Mouse (Mus musculus): ENCODE results near the gene Map3k19. TPM values are rescaled to one million over a fixed set of nuclear protein-coding genes. Genes with fewer than 3 reads are reported as not detected.

The Map3k19 gene
- polyA plus RNA-seq (2012; rRNA removed) = 2.0 and 2.4 TPM in 2 replicates

GRCm38 (mm10) chr1:127854486-127855222, at the start of gene Map3k19:
TSS of gene Map3k19 (minus strand) at chr1:127855031.
- no peak for TF ChIP-seq POLR2A (IDR thresholded peaks at IDR 0.05; ENCODE audit: extremely low read depth, insufficient read depth, low read length)
- TF ChIP-seq CTCF (IDR thresholded peaks at IDR 0.05; ENCODE audit: extremely low read depth, insufficient read depth, low read length) = no peak
- H3K27ac ChIP-seq (ENCODE audit: insufficient read depth, low read length) = 0 out of 2 replicates have a peak within 1 kb of the TSS, but pooled peaks have one; percentile 33
- H3K4me3 ChIP-seq (ENCODE audit: insufficient read depth, low read length) = 0 out of 2 replicates have a peak within 1 kb of the TSS, but pooled peaks have one; percentile 2
- no peaks in the 10 kb centered on the region for H3K4me1 ChIP-seq (ENCODE audit: control insufficient read depth, insufficient read depth, low read length)

- H3K27ac ChIP-seq (ENCODE audit: insufficient read depth, low read length) = no peak overlapping the region
- no peaks in the 10 kb centered on the region for H3K4me1 ChIP-seq (ENCODE audit: control insufficient read depth, insufficient read depth, low read length)
- no peak overlapping the region for H3K4me3 ChIP-seq (ENCODE audit: insufficient read depth, low read length)
Measured at GRCm38 (mm10) chr1:127899401-127899800, 44.6 kb upstream of the Map3k19 start.

GRCm38 (mm10) chr1:127869276-127869675, 14.4 kb upstream of the Map3k19 start:
- peak overlapping the region; percentile 76 for H3K4me3 ChIP-seq (ENCODE audit: insufficient read depth, low read length)
- TF ChIP-seq CTCF (IDR thresholded peaks at IDR 0.05; ENCODE audit: extremely low read depth, insufficient read depth, low read length) (no peak), POLR2A (IDR thresholded peaks at IDR 0.05; ENCODE audit: extremely low read depth, insufficient read depth, low read length) (no peak)
- H3K4me1 ChIP-seq (ENCODE audit: control insufficient read depth, insufficient read depth, low read length) = peaks cover 6% of the 10 kb centered on the region; the same call in 1 of the 2 replicates
- 0 out of 2 replicates have a peak overlapping the region, but pooled peaks have one; percentile 17 for H3K27ac ChIP-seq (ENCODE audit: insufficient read depth, low read length)

More at GRCm38 (mm10) chr1:127899401-127899800, 44.6 kb upstream of the Map3k19 start:
- no peak for TF ChIP-seq CTCF (IDR thresholded peaks at IDR 0.05; ENCODE audit: extremely low read depth, insufficient read depth, low read length)
- TF ChIP-seq POLR2A (IDR thresholded peaks at IDR 0.05; ENCODE audit: extremely low read depth, insufficient read depth, low read length) = no peak

- peak within 1 kb of the TSS; percentile 76 for H3K4me3 ChIP-seq (ENCODE audit: insufficient read depth, low read length)
- peaks cover 6% of the 10 kb centered on the region; the same call in 1 of the 2 replicates for H3K4me1 ChIP-seq (ENCODE audit: control insufficient read depth, insufficient read depth, low read length)
- TF ChIP-seq POLR2A (IDR thresholded peaks at IDR 0.05; ENCODE audit: extremely low read depth, insufficient read depth, low read length) = peak; percentile 88
- no peak for TF ChIP-seq CTCF (IDR thresholded peaks at IDR 0.05; ENCODE audit: extremely low read depth, insufficient read depth, low read length)
- peak within 1 kb of the TSS; percentile 17; the same call in 1 of the 2 replicates for H3K27ac ChIP-seq (ENCODE audit: insufficient read depth, low read length)
Measured at GRCm38 (mm10) chr1:127868300-127869261, 13.8 kb upstream of the Map3k19 start, which contains the start of gene Rab3gap1. TSS of gene Rab3gap1 (plus strand) at chr1:127868773.

GRCm38 (mm10) chr1:127863806-127864205, 9.0 kb upstream of the Map3k19 start:
- Histone ChIP-seq H3K27ac (ENCODE audit: insufficient read depth, low read length) (no peak overlapping the region), H3K4me1 (ENCODE audit: control insufficient read depth, insufficient read depth, low read length) (no peaks in the 10 kb centered on the region), H3K4me3 (ENCODE audit: insufficient read depth, low read length) (no peak overlapping the region)
- no peak for TF ChIP-seq CTCF (IDR thresholded peaks at IDR 0.05; ENCODE audit: extremely low read depth, insufficient read depth, low read length)
- TF ChIP-seq POLR2A (IDR thresholded peaks at IDR 0.05; ENCODE audit: extremely low read depth, insufficient read depth, low read length) = no peak

- no peak for TF ChIP-seq CTCF (IDR thresholded peaks at IDR 0.05; ENCODE audit: extremely low read depth, insufficient read depth, low read length)
- no peak for TF ChIP-seq POLR2A (IDR thresholded peaks at IDR 0.05; ENCODE audit: extremely low read depth, insufficient read depth, low read length)
- Histone ChIP-seq H3K4me1 (ENCODE audit: control insufficient read depth, insufficient read depth, low read length) (no peaks in the 10 kb centered on the region), H3K27ac (ENCODE audit: insufficient read depth, low read length) (no peak overlapping the region), H3K4me3 (ENCODE audit: insufficient read depth, low read length) (no peak overlapping the region)
Measured at GRCm38 (mm10) chr1:127861900-127862299, 7.1 kb upstream of the Map3k19 start.

- no peak overlapping the region for H3K27ac ChIP-seq (ENCODE audit: insufficient read depth, low read length)
- H3K4me3 ChIP-seq (ENCODE audit: insufficient read depth, low read length) = no peak overlapping the region
- no peak for TF ChIP-seq CTCF (IDR thresholded peaks at IDR 0.05; ENCODE audit: extremely low read depth, insufficient read depth, low read length)
- H3K4me1 ChIP-seq (ENCODE audit: control insufficient read depth, insufficient read depth, low read length) = no peaks in the 10 kb centered on the region
Measured at GRCm38 (mm10) chr1:127860492-127860891, 5.7 kb upstream of the Map3k19 start.

GRCm38 (mm10) chr1:127859799-127860400, 5.1 kb upstream of the Map3k19 start:
- Histone ChIP-seq H3K4me1 (ENCODE audit: control insufficient read depth, insufficient read depth, low read length) (no peaks in the 10 kb centered on the region), H3K27ac (ENCODE audit: insufficient read depth, low read length) (no peak overlapping the region), H3K4me3 (ENCODE audit: insufficient read depth, low read length) (no peak overlapping the region)
- no peak for TF ChIP-seq POLR2A (IDR thresholded peaks at IDR 0.05; ENCODE audit: extremely low read depth, insufficient read depth, low read length)
- no peak for TF ChIP-seq CTCF (IDR thresholded peaks at IDR 0.05; ENCODE audit: extremely low read depth, insufficient read depth, low read length)

Data from cortical plate, adult 2 months (tissue).